Mouse (Mus musculus): Measurements from ENCODE around the gene Banf2. TPM values are rescaled to one million over a fixed set of nuclear protein-coding genes. Genes with fewer than 3 reads are reported as not detected.

Gene Banf2
- polyA plus RNA-seq, 1 experiment from 2014 or later = not detected

GRCm38 (mm10) chr2:143992977-143993376, 39.9 kb upstream of the Banf2 start:
- H3K27ac ChIP-seq = no peak overlapping the region
- ATAC-seq (replicated peaks; ENCODE audit: low FRiP score, low read depth) (no peak), DNase-seq (ENCODE audit: low spot score) (no peak)
- H3K4me2 ChIP-seq (ENCODE audit: low read length) = no peak overlapping the region
- H3K4me1 ChIP-seq (replicated peaks; ENCODE audit: insufficient read depth, low read length) = peaks cover 16% of the 10 kb centered on the region
- 0 out of 2 replicates have a peak, but pooled peaks cover 3% of the 10 kb centered on the region for H3K36me3 ChIP-seq (ENCODE audit: insufficient read depth, low read length)
- no peaks in the 10 kb centered on the region for H3K27me3 ChIP-seq (ENCODE audit: insufficient read depth, low read length)
- 62% methylated on average over 1 of the region's 1 CpGs for WGBS
- no peak overlapping the region for H3K4me3 ChIP-seq (replicated peaks; ENCODE audit: low read depth, low read length)
- no peaks in the 10 kb centered on the region for H3K9me3 ChIP-seq (replicated peaks; ENCODE audit: low read length)
- TF ChIP-seq CTCF (IDR thresholded peaks at IDR 0.05; ENCODE audit: low read depth) = no peak
- no peak overlapping the region for H3K9ac ChIP-seq (ENCODE audit: low read depth, low read length)

GRCm38 (mm10) chr2:144002229-144002984, 30.5 kb upstream of the Banf2 start:
- TF ChIP-seq CTCF (IDR thresholded peaks at IDR 0.05; ENCODE audit: low read depth) = no peak

GRCm38 (mm10) chr2:144003544-144003943, 29.3 kb upstream of the Banf2 start:
- no peak overlapping the region for H3K4me3 ChIP-seq (replicated peaks; ENCODE audit: low read depth, low read length)
- H3K4me2 ChIP-seq (ENCODE audit: low read length) = no peak overlapping the region
- H3K9me3 ChIP-seq (replicated peaks; ENCODE audit: low read length) = no peaks in the 10 kb centered on the region
- H3K36me3 ChIP-seq (ENCODE audit: insufficient read depth, low read length) = no peaks in the 10 kb centered on the region
- no peak for TF ChIP-seq CTCF (IDR thresholded peaks at IDR 0.05; ENCODE audit: low read depth)
- ATAC-seq (replicated peaks; ENCODE audit: low FRiP score, low read depth) = no peak
- no peak overlapping the region for H3K9ac ChIP-seq (ENCODE audit: low read depth, low read length)
- 51% methylated on average over 2 of the region's 2 CpGs for WGBS
- peaks cover 27% of the 10 kb centered on the region for H3K4me1 ChIP-seq (replicated peaks; ENCODE audit: insufficient read depth, low read length)
- H3K27me3 ChIP-seq (ENCODE audit: insufficient read depth, low read length) = no peaks in the 10 kb centered on the region
- no peak overlapping the region for H3K27ac ChIP-seq
- no peak for DNase-seq (ENCODE audit: low spot score)

More at GRCm38 (mm10) chr2:144002229-144002984, 30.5 kb upstream of the Banf2 start:
- Histone ChIP-seq H3K9ac (ENCODE audit: low read depth, low read length) (no peak overlapping the region), H3K4me3 (replicated peaks; ENCODE audit: low read depth, low read length) (no peak overlapping the region), H3K4me2 (ENCODE audit: low read length) (no peak overlapping the region), H3K36me3 (ENCODE audit: insufficient read depth, low read length) (no peaks in the 10 kb centered on the region), H3K9me3 (replicated peaks; ENCODE audit: low read length) (no peaks in the 10 kb centered on the region), H3K27me3 (ENCODE audit: insufficient read depth, low read length) (no peaks in the 10 kb centered on the region), H3K27ac (no peak overlapping the region), H3K4me1 (replicated peaks; ENCODE audit: insufficient read depth, low read length) (peaks cover 27% of the 10 kb centered on the region)
- ATAC-seq (replicated peaks; ENCODE audit: low FRiP score, low read depth) = no peak
- no peak for DNase-seq (ENCODE audit: low spot score)
- 77% methylated on average over 5 of the region's 5 CpGs for WGBS

GRCm38 (mm10) chr2:144005166-144005955, 27.5 kb upstream of the Banf2 start:
- no peak overlapping the region for H3K27ac ChIP-seq
- no peaks in the 10 kb centered on the region for H3K27me3 ChIP-seq (ENCODE audit: insufficient read depth, low read length)
- ATAC-seq (replicated peaks; ENCODE audit: low FRiP score, low read depth) = no peak
- WGBS = 48% methylated on average over 6 of the region's 6 CpGs
- H3K4me2 ChIP-seq (ENCODE audit: low read length) = no peak overlapping the region
- H3K4me1 ChIP-seq (replicated peaks; ENCODE audit: insufficient read depth, low read length) = peaks cover 38% of the 10 kb centered on the region
- H3K4me3 ChIP-seq (replicated peaks; ENCODE audit: low read depth, low read length) = no peak overlapping the region
- peak; percentile 22; the same call in 1 of the 2 replicates for TF ChIP-seq CTCF (IDR thresholded peaks at IDR 0.05; ENCODE audit: low read depth)
- H3K9ac ChIP-seq (ENCODE audit: low read depth, low read length) = no peak overlapping the region
- H3K36me3 ChIP-seq (ENCODE audit: insufficient read depth, low read length) = no peaks in the 10 kb centered on the region
- DNase-seq (ENCODE audit: low spot score) = peak; percentile 35
- H3K9me3 ChIP-seq (replicated peaks; ENCODE audit: low read length) = no peaks in the 10 kb centered on the region

GRCm38 (mm10) chr2:144006686-144007085, 26.2 kb upstream of the Banf2 start:
- Histone ChIP-seq H3K4me2 (ENCODE audit: low read length) (no peak overlapping the region), H3K9me3 (replicated peaks; ENCODE audit: low read length) (no peaks in the 10 kb centered on the region), H3K9ac (ENCODE audit: low read depth, low read length) (no peak overlapping the region), H3K36me3 (ENCODE audit: insufficient read depth, low read length) (no peaks in the 10 kb centered on the region), H3K27ac (no peak overlapping the region), H3K4me3 (replicated peaks; ENCODE audit: low read depth, low read length) (no peak overlapping the region), H3K4me1 (replicated peaks; ENCODE audit: insufficient read depth, low read length) (peaks cover 35% of the 10 kb centered on the region), H3K27me3 (ENCODE audit: insufficient read depth, low read length) (no peaks in the 10 kb centered on the region)
- WGBS = 68% methylated on average over 6 of the region's 6 CpGs
- DNase-seq (ENCODE audit: low spot score) (no peak), ATAC-seq (replicated peaks; ENCODE audit: low FRiP score, low read depth) (no peak)
- no peak for TF ChIP-seq CTCF (IDR thresholded peaks at IDR 0.05; ENCODE audit: low read depth)

GRCm38 (mm10) chr2:144007211-144007610, 25.6 kb upstream of the Banf2 start:
- ATAC-seq (replicated peaks; ENCODE audit: low FRiP score, low read depth) (no peak), DNase-seq (ENCODE audit: low spot score) (no peak)
- Histone ChIP-seq H3K4me1 (replicated peaks; ENCODE audit: insufficient read depth, low read length) (peaks cover 35% of the 10 kb centered on the region), H3K4me3 (replicated peaks; ENCODE audit: low read depth, low read length) (no peak overlapping the region), H3K27ac (no peak overlapping the region), H3K36me3 (ENCODE audit: insufficient read depth, low read length) (no peaks in the 10 kb centered on the region), H3K4me2 (ENCODE audit: low read length) (no peak overlapping the region), H3K27me3 (ENCODE audit: insufficient read depth, low read length) (no peaks in the 10 kb centered on the region), H3K9me3 (replicated peaks; ENCODE audit: low read length) (no peaks in the 10 kb centered on the region), H3K9ac (ENCODE audit: low read depth, low read length) (no peak overlapping the region)
- TF ChIP-seq CTCF (IDR thresholded peaks at IDR 0.05; ENCODE audit: low read depth) = no peak
- WGBS = 83% methylated on average over 4 of the region's 4 CpGs
